Mouse (Mus musculus): ENCODE data around the gene Qpctl. TPM values are rescaled to one million over a fixed set of nuclear protein-coding genes. Genes with fewer than 3 reads are reported as not detected.

The Qpctl gene
- polyA plus RNA-seq, 1 experiment from 2014 or later: 28.8 TPM

DNA sequence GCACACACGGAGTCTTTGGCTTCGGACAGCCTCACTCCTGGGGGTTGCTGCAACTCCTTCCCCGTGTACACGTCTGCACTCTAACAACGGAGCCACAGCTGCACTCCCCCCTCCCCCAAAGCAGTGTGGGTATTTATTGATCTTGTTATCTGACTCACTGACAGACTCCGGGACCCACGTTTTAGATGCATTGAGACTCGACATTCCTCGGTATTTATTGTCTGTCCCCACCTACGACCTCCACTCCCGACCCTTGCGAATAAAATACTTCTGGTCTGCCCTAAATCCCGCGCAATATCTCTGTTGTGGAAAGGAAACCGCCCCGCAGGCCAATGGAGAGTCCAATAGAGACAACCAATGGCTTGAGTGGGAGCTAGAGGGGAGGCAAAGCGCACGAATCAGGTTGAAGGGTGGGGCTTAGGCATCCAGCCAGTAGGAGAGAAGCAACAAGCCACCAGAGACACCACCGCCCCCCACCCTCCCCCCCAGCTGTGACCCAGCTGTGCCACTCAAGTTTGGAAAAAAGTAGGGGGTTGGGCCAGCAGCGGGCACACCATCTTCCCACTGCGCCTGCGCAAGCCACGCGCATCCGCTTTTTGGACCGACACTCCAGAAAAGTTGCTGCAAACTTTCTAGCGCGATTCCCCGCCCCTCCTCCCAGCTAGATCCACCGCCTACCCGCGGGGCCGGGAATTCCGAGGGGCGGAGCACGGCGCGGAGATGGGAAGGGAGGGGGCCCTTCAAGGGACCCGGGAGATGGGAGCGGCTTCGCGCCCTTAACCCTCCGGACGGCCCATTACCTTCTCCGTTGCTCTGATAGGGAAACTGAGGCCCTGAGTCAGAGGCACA, 55.3 kb downstream of the Qpctl start:
- Histone ChIP-seq H3K9ac (ENCODE audit: low read depth, low read length) (peak overlapping the region; percentile 63), H3K4me3 (ENCODE audit: low read depth, low read length) (peak overlapping the region; percentile 52), H3K36me3 (ENCODE audit: control insufficient read depth, insufficient read depth, low read length) (peaks cover 14% of the 10 kb centered on the region; the same call in 1 of the 2 replicates), H3K9me3 (replicated peaks; ENCODE audit: control insufficient read depth, low read length, poor library complexity, severe bottlenecking) (no peaks in the 10 kb centered on the region), H3K27me3 (ENCODE audit: control insufficient read depth, insufficient read depth, low read depth, low read length) (peaks cover 24% of the 10 kb centered on the region), H3K4me2 (ENCODE audit: low read length) (peak overlapping the region; percentile 98), H3K27ac (ENCODE audit: low read length) (peak overlapping the region; percentile 60), H3K4me1 (ENCODE audit: control insufficient read depth, insufficient read depth, low read length) (peaks cover 28% of the 10 kb centered on the region)
- peak; percentile 69 for ATAC-seq
- under 1% methylated on average over 44 of the region's 45 CpGs for WGBS

DNA sequence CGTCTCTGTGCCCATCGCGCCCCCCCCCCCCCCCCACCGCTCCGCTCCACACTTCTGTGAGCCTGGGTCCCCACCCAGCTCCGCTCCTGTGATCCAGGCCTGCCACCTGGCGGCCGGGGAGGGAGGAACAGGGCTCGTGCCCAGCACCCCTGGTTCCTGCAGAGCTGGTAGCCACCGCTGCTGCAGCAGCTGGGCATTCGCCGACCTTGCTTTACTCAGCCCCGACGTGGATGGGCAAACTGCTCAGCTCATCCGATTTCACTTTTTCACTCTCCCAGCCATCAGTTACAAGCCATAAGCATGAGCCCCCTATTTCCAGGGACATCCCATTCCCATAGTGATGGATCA, 55.9 kb downstream of the Qpctl start:
- Histone ChIP-seq H3K9ac (ENCODE audit: low read depth, low read length) (no peak overlapping the region), H3K36me3 (ENCODE audit: control insufficient read depth, insufficient read depth, low read length) (peaks cover 16% of the 10 kb centered on the region; the same call in 1 of the 2 replicates), H3K27me3 (ENCODE audit: control insufficient read depth, insufficient read depth, low read depth, low read length) (peaks cover 24% of the 10 kb centered on the region), H3K27ac (ENCODE audit: low read length) (no peak overlapping the region; the same call in 1 of the 2 replicates), H3K4me2 (ENCODE audit: low read length) (peak overlapping the region; percentile 98), H3K4me3 (ENCODE audit: low read depth, low read length) (peak overlapping the region; percentile 52; the same call in 1 of the 2 replicates), H3K9me3 (replicated peaks; ENCODE audit: control insufficient read depth, low read length, poor library complexity, severe bottlenecking) (no peaks in the 10 kb centered on the region), H3K4me1 (ENCODE audit: control insufficient read depth, insufficient read depth, low read length) (peaks cover 28% of the 10 kb centered on the region)
- ATAC-seq: peak; percentile 2; the same call in 1 of the 2 replicates
- under 1% methylated on average over 10 of the region's 15 CpGs for WGBS

GRCm38 (mm10) chr7:19092381-19093173, 56.5 kb downstream of the Qpctl start:
- H3K4me3 ChIP-seq (ENCODE audit: low read depth, low read length): no peak overlapping the region
- no peaks in the 10 kb centered on the region for H3K9me3 ChIP-seq (replicated peaks; ENCODE audit: control insufficient read depth, low read length, poor library complexity, severe bottlenecking)
- 7% methylated on average over 38 of the region's 38 CpGs for WGBS
- ATAC-seq: peak; percentile 50
- peaks cover 24% of the 10 kb centered on the region for H3K27me3 ChIP-seq (ENCODE audit: control insufficient read depth, insufficient read depth, low read depth, low read length)
- H3K27ac ChIP-seq (ENCODE audit: low read length): no peak overlapping the region
- peak overlapping the region; percentile 98; the same call in 1 of the 2 replicates for H3K4me2 ChIP-seq (ENCODE audit: low read length)
- H3K4me1 ChIP-seq (ENCODE audit: control insufficient read depth, insufficient read depth, low read length): peaks cover 28% of the 10 kb centered on the region
- peaks cover 16% of the 10 kb centered on the region; the same call in 1 of the 2 replicates for H3K36me3 ChIP-seq (ENCODE audit: control insufficient read depth, insufficient read depth, low read length)
- H3K9ac ChIP-seq (ENCODE audit: low read depth, low read length): no peak overlapping the region

GRCm38 (mm10) chr7:19091913-19092312, 57.2 kb downstream of the Qpctl start:
- H3K36me3 ChIP-seq (ENCODE audit: control insufficient read depth, insufficient read depth, low read length): peaks cover 16% of the 10 kb centered on the region; the same call in 1 of the 2 replicates
- H3K4me2 ChIP-seq (ENCODE audit: low read length): no peak overlapping the region
- no peak for ATAC-seq
- no peak overlapping the region for H3K27ac ChIP-seq (ENCODE audit: low read length)
- 0 out of 2 replicates have a peak overlapping the region, but pooled peaks have one; percentile 7 for H3K9ac ChIP-seq (ENCODE audit: low read depth, low read length)
- peaks cover 28% of the 10 kb centered on the region for H3K4me1 ChIP-seq (ENCODE audit: control insufficient read depth, insufficient read depth, low read length)
- peaks cover 24% of the 10 kb centered on the region for H3K27me3 ChIP-seq (ENCODE audit: control insufficient read depth, insufficient read depth, low read depth, low read length)
- no peak overlapping the region for H3K4me3 ChIP-seq (ENCODE audit: low read depth, low read length)
- no peaks in the 10 kb centered on the region for H3K9me3 ChIP-seq (replicated peaks; ENCODE audit: control insufficient read depth, low read length, poor library complexity, severe bottlenecking)
- WGBS: 27% methylated on average over 8 of the region's 17 CpGs

MicroRNAs encoded within 50 kb of the gene (microRNA counts, 519-probe panel; counts per million panel counts)
- microRNA mmu-miR-330: 1,709 counts per million, percentile 33 among the panel's probes with 10 or more counts

Small RNA genes within 50 kb of the gene (microRNA-seq; reads per million reads assigned to microRNA genes)
- gene Mir330: 671 reads per million, percentile 75 among the genes with 10 or more reads in this experiment

Other genes starting within 250 kb of the Qpctl start
- gene Ccdc61, start 238.9 kb downstream of the Qpctl start, polyA plus RNA-seq (2015; fragmentation: Nextera tagmentation; extraction: Ambion mirVana): 24.7 and 31.2 TPM in 2 replicates
- gene Nova2, start 223.4 kb downstream of the Qpctl start, polyA plus RNA-seq (2015; fragmentation: Nextera tagmentation; extraction: Ambion mirVana): 11.9 and 14.3 TPM in 2 replicates
- gene Nanos2, start 161.9 kb downstream of the Qpctl start, polyA plus RNA-seq (2015; fragmentation: Nextera tagmentation; extraction: Ambion mirVana): 0.52 and 0.79 TPM in 2 replicates
- gene Mypop, start 158.0 kb downstream of the Qpctl start, polyA plus RNA-seq (2015; fragmentation: Nextera tagmentation; extraction: Ambion mirVana): 3.9 and 5.1 TPM in 2 replicates
- gene Irf2bp1, start 145.2 kb downstream of the Qpctl start, polyA plus RNA-seq (2015; fragmentation: Nextera tagmentation; extraction: Ambion mirVana): 26.0 and 26.7 TPM in 2 replicates
- not detected in 2 replicates for gene Foxa3, start 125.8 kb downstream of the Qpctl start, polyA plus RNA-seq (2015; fragmentation: Nextera tagmentation; extraction: Ambion mirVana)
- gene Sympk, start 124.9 kb downstream of the Qpctl start, polyA plus RNA-seq (2015; fragmentation: Nextera tagmentation; extraction: Ambion mirVana): 25.6 and 28.7 TPM in 2 replicates
- 0.14 and 0.28 TPM in 2 replicates for gene Rsph6a, start 94.6 kb downstream of the Qpctl start, polyA plus RNA-seq (2015; fragmentation: Nextera tagmentation; extraction: Ambion mirVana)
- gene Dmwd, start 73.1 kb downstream of the Qpctl start, polyA plus RNA-seq (2015; fragmentation: Nextera tagmentation; extraction: Ambion mirVana): 28.4 and 28.7 TPM in 2 replicates
- 6.9 and 8.1 TPM in 2 replicates for gene Dmpk, start 65.4 kb downstream of the Qpctl start, polyA plus RNA-seq (2015; fragmentation: Nextera tagmentation; extraction: Ambion mirVana)
- 1.5 and 1.6 TPM in 2 replicates for gene Six5, start 54.7 kb downstream of the Qpctl start, polyA plus RNA-seq (2015; fragmentation: Nextera tagmentation; extraction: Ambion mirVana)
- 8.2 and 9.5 TPM in 2 replicates for gene Gm4969, start 30.9 kb downstream of the Qpctl start, polyA plus RNA-seq (2015; fragmentation: Nextera tagmentation; extraction: Ambion mirVana)
- gene Fbxo46, start 29.4 kb downstream of the Qpctl start, polyA plus RNA-seq (2015; fragmentation: Nextera tagmentation; extraction: Ambion mirVana): 18.2 and 21.1 TPM in 2 replicates
- 105 TPM in 2 replicates for gene Snrpd2, start 431 bp upstream of the Qpctl start, polyA plus RNA-seq (2015; fragmentation: Nextera tagmentation; extraction: Ambion mirVana)
- 4.0 and 4.8 TPM in 2 replicates for gene Gipr, start 16.8 kb upstream of the Qpctl start, polyA plus RNA-seq (2015; fragmentation: Nextera tagmentation; extraction: Ambion mirVana)
- gene Eml2, start 27.1 kb upstream of the Qpctl start, polyA plus RNA-seq (2015; fragmentation: Nextera tagmentation; extraction: Ambion mirVana): 10.6 TPM in 2 replicates
- gene Gpr4, start 63.2 kb upstream of the Qpctl start, polyA plus RNA-seq (2015; fragmentation: Nextera tagmentation; extraction: Ambion mirVana): 3.4 and 4.5 TPM in 2 replicates
- 33.8 and 36.5 TPM in 2 replicates for gene Opa3, start 79.0 kb upstream of the Qpctl start, polyA plus RNA-seq (2015; fragmentation: Nextera tagmentation; extraction: Ambion mirVana)
- gene Vasp, start 122.5 kb upstream of the Qpctl start, polyA plus RNA-seq (2015; fragmentation: Nextera tagmentation; extraction: Ambion mirVana): 35.5 and 40.9 TPM in 2 replicates
- gene Ppm1n, start 130.8 kb upstream of the Qpctl start, polyA plus RNA-seq (2015; fragmentation: Nextera tagmentation; extraction: Ambion mirVana): 1.5 and 1.6 TPM in 2 replicates
- gene Rtn2, start 133.3 kb upstream of the Qpctl start, polyA plus RNA-seq (2015; fragmentation: Nextera tagmentation; extraction: Ambion mirVana): 111 and 114 TPM in 2 replicates
- gene Fosb, start 160.8 kb upstream of the Qpctl start, polyA plus RNA-seq (2015; fragmentation: Nextera tagmentation; extraction: Ambion mirVana): 0.06 TPM in 2 replicates
- gene Ercc1, start 195.5 kb upstream of the Qpctl start, polyA plus RNA-seq (2015; fragmentation: Nextera tagmentation; extraction: Ambion mirVana): 80.1 and 82.4 TPM in 2 replicates
- 24.1 and 24.6 TPM in 2 replicates for gene Cd3eap, start 210.2 kb upstream of the Qpctl start, polyA plus RNA-seq (2015; fragmentation: Nextera tagmentation; extraction: Ambion mirVana)
- gene Ppp1r13l, start 210.5 kb upstream of the Qpctl start, polyA plus RNA-seq (2015; fragmentation: Nextera tagmentation; extraction: Ambion mirVana): 2.0 and 2.8 TPM in 2 replicates
- 28.0 and 29.5 TPM in 2 replicates for gene Ercc2, start 232.7 kb upstream of the Qpctl start, polyA plus RNA-seq (2015; fragmentation: Nextera tagmentation; extraction: Ambion mirVana)